Mouse (Mus musculus) gastrocnemius, postnatal 25 days (tissue): ENCODE measurements around the gene Olfr1348. TPM values are rescaled to one million over a fixed set of nuclear protein-coding genes. Genes with fewer than 3 reads are reported as not detected.
"Not testable (repeated sequence)": the region's sequence is repeated elsewhere in the genome, so short reads cannot be mapped to it uniquely, and the experiment has no call there.

Source experiments
- DNase-seq: peaks from one replicate; pipeline ENCODE4 v3.0.0; 2022
- long read RNA-seq, 2 experiments: library from polyadenylated mRNA; stranded (forward); transcript quantifications; one replicate each; pipeline ENCODE4 v2.0.0; 2021
- total RNA-seq, 2 experiments: library from RNA; stranded (reverse); gene quantifications; 1 replicate in 1 of 2; 2 replicates in 1 of 2; pipeline ENCODE4 v1.2.3; 2021

Gene Olfr1348
- not detected for total RNA-seq
- long read RNA-seq, experiment 1, result 0 reads
- long read RNA-seq, experiment 2, result 0 reads

DNA sequence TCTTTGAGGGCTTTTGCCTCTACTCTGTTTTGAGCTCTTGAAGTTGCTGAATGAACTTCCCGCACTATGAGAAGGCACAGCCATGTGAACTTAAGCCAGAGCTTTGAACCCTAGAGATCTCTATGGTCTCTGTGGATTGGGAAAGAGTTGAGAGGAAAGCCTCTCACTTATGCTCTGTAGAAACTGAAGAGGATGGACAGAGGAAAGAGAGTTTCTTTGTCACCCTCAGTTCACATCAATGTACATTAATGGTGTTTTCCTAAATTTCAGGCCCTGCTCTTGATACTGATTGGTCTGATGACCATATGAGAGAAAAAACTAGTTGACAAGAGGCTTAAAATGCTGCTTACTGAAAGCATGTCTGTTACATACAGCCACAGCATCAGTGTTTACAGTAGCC is at the start of gene Olfr1348:
TSS of gene Olfr1348 (minus strand) at position 101 of the 400 bp plus-strand sequence.
- DNase-seq, result no peak

DNA sequence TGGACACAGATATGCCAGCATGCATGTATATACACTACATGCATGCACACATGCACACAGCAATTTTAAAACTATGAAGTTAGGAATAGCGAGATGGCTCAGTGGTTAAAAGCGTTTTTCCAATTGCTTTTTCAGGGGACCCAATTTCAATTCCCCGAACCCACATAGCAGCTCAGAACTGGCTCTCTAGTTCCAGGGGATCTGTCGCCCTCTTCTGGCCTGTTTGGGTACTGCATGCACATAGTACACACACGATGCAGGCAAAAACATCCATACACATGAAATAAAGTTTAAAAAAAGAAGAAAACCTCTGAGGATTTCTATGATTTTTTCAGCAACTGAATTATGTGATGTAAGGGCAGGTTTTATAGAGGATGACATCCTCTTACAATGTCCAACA is 17.6 kb upstream of the Olfr1348 start:
- no peak for DNase-seq

DNA sequence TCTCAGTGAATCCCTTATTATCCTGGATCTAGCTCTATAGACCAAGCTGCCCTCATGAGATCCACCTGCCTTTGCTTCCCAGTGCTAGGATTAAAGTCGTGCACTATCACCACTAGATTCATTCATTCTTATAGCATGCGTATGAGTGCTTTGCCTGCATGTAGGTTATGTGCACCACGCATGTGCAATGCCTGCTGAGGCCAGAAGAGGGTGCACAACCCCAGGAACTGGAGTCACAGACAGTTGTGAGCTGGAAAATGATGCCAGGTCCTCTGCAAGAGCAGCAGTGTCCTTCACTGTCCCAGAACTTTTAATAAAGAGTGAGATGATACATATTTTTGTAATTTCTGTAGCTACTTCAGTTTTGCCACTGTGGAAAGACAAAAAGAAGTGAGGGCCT is 16.5 kb upstream of the Olfr1348 start:
- DNase-seq, result no peak

DNA sequence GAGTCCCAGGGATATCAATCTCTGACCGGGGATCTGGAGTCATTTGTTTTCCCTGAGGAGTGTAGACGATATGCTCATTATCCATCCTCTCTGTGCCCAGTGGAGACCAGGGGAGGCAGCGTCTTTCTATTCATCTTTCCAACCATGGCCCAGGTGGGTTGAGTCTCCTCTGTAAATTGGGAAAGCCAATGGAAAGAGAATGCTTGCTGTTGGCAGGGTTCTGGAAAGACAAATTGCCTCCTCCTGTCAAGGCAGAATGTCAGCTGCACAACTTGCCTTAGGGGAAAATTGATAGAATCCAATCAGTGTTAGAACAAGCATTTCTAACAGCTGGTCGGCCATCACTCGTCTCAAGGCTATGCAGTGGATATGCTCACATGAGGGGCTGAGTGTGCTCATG is 14.3 kb upstream of the Olfr1348 start, which contains the start of gene Olfr1349:
TSS of gene Olfr1349 (minus strand) at position 101 of the 400 bp plus-strand sequence.
- no peak for DNase-seq

DNA sequence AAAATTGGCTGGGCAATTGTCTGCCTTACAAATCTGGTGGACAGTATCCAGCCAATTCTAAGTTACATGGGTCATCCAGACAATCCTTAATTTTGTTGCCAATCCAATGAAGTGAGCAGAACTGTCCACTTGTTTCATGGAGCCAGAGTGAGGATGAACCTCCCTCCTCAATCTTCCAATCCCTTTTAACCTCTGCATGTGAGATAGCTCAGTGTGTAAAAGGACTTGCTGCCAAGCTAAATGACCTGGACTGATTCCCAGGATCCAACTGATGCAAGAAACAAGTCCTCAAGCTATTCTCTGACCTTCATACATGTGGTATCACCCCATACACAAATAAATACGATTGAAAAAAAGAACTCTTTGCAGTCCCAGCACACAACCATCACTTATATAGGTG is 13.1 kb upstream of the Olfr1348 start:
- DNase-seq, result no peak

DNA sequence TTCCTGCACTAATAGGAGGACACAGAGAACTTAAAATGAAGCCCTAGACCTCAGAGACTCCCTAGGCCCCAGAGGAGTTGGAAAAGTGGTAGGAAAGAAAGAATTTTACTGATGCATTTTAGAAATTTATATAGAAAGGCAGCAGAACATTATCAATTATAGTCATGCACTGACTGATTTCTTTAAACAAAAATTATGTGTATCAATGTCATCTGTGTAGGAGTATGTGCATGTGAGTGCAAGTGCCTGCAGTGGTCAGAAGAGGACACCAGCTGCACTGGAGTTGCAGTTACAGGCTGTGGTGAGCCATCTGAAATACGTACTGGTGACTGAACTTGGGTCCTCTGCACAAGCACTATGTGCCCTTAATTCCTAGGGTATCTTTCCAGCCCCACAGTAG is 8.9 kb downstream of the Olfr1348 start, which contains the start of gene Olfr1347:
TSS of gene Olfr1347 (minus strand) at position 101 of the 400 bp plus-strand sequence.
- no peak for DNase-seq

DNA sequence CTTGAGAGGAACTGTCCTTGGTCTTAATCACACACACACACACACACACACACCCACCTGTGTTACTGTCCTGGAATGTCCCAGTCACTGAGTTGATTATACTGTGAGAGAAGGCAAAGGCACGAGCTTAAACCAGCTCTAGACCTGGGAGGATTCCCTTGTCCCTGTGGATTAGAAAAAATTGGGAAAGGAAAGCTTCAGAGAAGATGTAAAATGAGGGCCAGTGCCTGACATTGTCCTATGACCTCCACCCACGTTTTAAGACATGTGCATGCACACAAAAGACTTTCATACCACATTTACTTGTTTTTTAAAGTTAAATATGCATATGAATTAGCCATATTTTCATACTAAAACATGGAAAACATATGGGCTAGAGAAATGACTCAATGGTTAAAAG is 21.7 kb downstream of the Olfr1348 start, which contains the start of gene Olfr5:
TSS of gene Olfr5 (minus strand) at position 101 of the 400 bp plus-strand sequence.
- no peak for DNase-seq

DNA sequence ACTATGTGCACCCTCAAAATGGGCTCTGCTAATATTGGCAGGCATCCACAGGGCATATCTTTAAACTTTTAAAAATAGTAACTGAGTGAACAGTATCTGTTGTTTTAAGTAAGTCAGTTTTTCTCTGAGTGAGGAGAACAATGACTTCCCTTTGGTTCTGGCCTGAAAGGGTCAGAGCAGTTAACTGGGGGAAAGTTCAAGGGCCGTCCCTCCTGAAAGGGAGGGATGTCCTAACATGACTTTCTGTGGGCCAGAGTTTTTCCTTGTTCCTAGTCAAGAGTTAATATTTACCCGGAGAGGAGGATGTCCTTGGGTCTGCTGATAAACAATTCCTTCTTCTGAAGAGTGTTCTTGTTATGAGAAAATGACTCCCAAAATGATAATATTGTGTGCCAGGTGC is 30.9 kb downstream of the Olfr1348 start:
- not testable (repeated sequence) for DNase-seq

DNA sequence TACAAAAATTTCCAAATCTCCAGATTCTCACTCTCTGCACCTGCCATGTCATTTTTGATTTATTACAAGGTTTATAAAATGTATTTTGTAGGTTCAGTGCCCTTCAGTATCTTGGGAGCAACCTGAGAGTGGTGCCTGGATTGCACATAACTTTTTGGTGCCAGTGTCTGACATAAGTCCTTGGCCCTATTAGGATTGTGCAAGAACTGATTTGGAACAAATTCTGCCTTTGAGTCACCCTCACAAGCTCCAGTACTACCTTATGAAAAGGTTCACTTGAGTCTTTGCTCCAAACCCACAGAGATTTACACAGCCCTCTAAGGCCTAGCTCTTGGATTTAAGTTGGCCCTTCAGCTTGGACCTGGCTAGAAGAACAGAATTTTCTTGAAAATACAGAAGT is 41.6 kb downstream of the Olfr1348 start, which contains the start of gene Olfr1346:
TSS of gene Olfr1346 (plus strand) at position 151 of the 400 bp plus-strand sequence.
- no peak for DNase-seq

DNA sequence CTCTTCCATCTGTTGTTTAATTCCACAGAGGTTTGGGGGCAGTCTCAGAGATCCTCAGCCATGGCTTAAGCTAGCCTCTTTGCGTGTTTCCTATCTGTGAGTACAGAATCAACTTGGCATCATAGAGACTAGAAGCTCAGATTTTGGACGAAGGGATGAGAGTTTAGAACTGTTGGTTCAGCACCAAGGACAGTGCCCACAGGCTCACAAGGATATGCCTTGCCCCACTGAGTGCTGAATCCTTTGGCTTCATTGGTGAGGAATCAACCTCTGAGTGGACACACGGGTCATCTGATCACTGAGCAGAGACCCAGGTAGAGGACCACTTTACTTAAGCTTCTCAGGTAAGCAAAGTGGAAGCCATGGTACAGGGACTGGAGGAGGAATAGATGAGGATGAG is 52.1 kb downstream of the Olfr1348 start:
- no peak for DNase-seq

DNA sequence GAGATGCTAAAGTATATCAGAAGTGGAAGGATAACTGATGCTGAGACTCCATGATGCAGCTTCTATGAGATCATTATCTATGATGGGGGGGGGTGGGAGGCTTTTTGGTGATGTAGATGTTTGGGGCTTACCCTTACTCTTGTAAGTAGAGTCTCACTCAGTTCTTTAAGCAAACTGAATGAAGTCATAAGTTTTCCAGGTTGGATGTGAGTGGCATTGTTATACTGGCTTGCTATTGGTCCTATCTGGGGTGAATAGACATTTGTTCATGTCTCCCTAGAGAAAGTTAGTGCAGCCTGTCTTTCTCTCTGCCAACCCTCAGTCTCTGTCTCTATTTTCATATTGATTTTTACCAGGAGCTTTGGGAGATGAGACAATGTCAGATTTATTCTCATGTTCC is 52.7 kb downstream of the Olfr1348 start, which contains the start of gene Olfr1336:
TSS of gene Olfr1336 (plus strand) at position 301 of the 400 bp plus-strand sequence.
- no peak for DNase-seq

Other genes with a start within 250 kb of the Olfr1348 start
- 1 to 10 TPM; 2.7 to 3.8 TPM for gene Zfp667, start 222.2 kb downstream of the Olfr1348 start, total RNA-seq
- gene Zfp583, start 177.5 kb downstream of the Olfr1348 start, total RNA-seq, result 1 to 10 TPM in 1 of 2 experiments, under 1 TPM in 1; 0.41 to 1.0 TPM
- gene Gm3854, start 165.0 kb downstream of the Olfr1348 start, total RNA-seq, result under 1 TPM; 0.16 to 0.23 TPM
- gene Zfp78, start 145.5 kb downstream of the Olfr1348 start, total RNA-seq, result 1 to 10 TPM; 1.4 to 2.0 TPM
- 1 to 10 TPM; 1.1 to 1.9 TPM for gene Zfp28, start 125.5 kb downstream of the Olfr1348 start, total RNA-seq
- gene Smim17, start 110.0 kb downstream of the Olfr1348 start, total RNA-seq, result under 1 TPM; 0.31 to 0.46 TPM
- gene Gm20715, start 98.5 kb downstream of the Olfr1348 start, total RNA-seq, result not detected
- not detected for gene Olfr1344, start 70.1 kb downstream of the Olfr1348 start, total RNA-seq
- gene Olfr1336, start 52.6 kb downstream of the Olfr1348 start, total RNA-seq, result not detected
- not detected for gene Olfr1346, start 41.6 kb downstream of the Olfr1348 start, total RNA-seq
- not detected for gene Olfr5, start 21.8 kb downstream of the Olfr1348 start, total RNA-seq
- gene Olfr1347, start 9.0 kb downstream of the Olfr1348 start, total RNA-seq, result not detected
- gene Olfr1349, start 14.2 kb upstream of the Olfr1348 start, total RNA-seq, result not detected
- not detected for gene Olfr1350, start 56.1 kb upstream of the Olfr1348 start, total RNA-seq
- 10 to 100 TPM; 13.6 to 18.2 TPM for gene Zim1, start 187.7 kb upstream of the Olfr1348 start, total RNA-seq
- gene Peg3, start 221.7 kb upstream of the Olfr1348 start, total RNA-seq, result 10 to 100 TPM; 22.2 to 34.2 TPM
- gene Usp29, start 221.8 kb upstream of the Olfr1348 start, total RNA-seq, result 1 to 10 TPM in 1 of 2 experiments, under 1 TPM in 1; 0.56 to 1.5 TPM